Mouse (Mus musculus) heart, embryonic 14.5 days (tissue): ENCODE data around the gene Ilf3. TPM values are rescaled to one million over a fixed set of nuclear protein-coding genes. Genes with fewer than 3 reads are reported as not detected.

Source experiments
- ATAC-seq: fragments of 200-750 bp; cut with Nextera tagmentation; 2 replicates; pipeline ENCODE4 v1.8.0; 2017; ENCODE audit warnings: low read depth, moderate TSS enrichment; ENCODE audit not compliant: insufficient number of reproducible peaks, insufficient read depth, low FRiP score
- H3K27ac ChIP-seq, 2 experiments: fragments of 200-500 bp in 1 of 2; fragments of 300-500 bp in 1 of 2; sonication (generic) in 1 of 2; replicated peaks in 1 of 2; 2 replicates each; pipeline ENCODE4 v1.5.1; 2012 to 2014; ENCODE audit warnings: low read depth in 2 of 2, low read length in 2 of 2, control low read depth in 1 of 2, mild to moderate bottlenecking in 1 of 2, mixed read lengths in 1 of 2; ENCODE audit not compliant: control insufficient read depth in 1 of 2, insufficient read depth in 1 of 2
- H3K27me3 ChIP-seq: fragments of 300-500 bp; sonication (generic); 2 replicates; pipeline ENCODE4 v1.6.1; 2014; ENCODE audit warnings: mild to moderate bottlenecking, low read length, control low read depth; ENCODE audit not compliant: control insufficient read depth, insufficient read depth
- H3K36me3 ChIP-seq: fragments of 300-500 bp; sonication (generic); 2 replicates; pipeline ENCODE4 v1.6.1; 2014; ENCODE audit warnings: mild to moderate bottlenecking, control low read depth, low read length, mixed read lengths; ENCODE audit not compliant: control insufficient read depth, insufficient read depth
- H3K4me1 ChIP-seq, 2 experiments: fragments of 200-500 bp in 1 of 2; fragments of 300-500 bp in 1 of 2; sonication (generic) in 1 of 2; 2 replicates each; pipeline ENCODE4 v1.6.1; 2012 to 2014; ENCODE audit warnings: low read length in 2 of 2, control low read depth in 1 of 2, mixed read lengths in 1 of 2; ENCODE audit not compliant: control insufficient read depth in 2 of 2, insufficient read depth in 2 of 2
- H3K4me2 ChIP-seq: fragments of 300-500 bp; sonication (generic); 2 replicates; pipeline ENCODE4 v1.6.1; 2014; ENCODE audit warnings: mild to moderate bottlenecking, low read length
- H3K4me3 ChIP-seq, 2 experiments: fragments of 200-500 bp in 1 of 2; fragments of 300-500 bp in 1 of 2; sonication (generic) in 1 of 2; 2 replicates each; pipeline ENCODE4 v1.5.1; 2012 to 2014; ENCODE audit warnings: low read length in 2 of 2, mild to moderate bottlenecking in 2 of 2, control low read depth in 1 of 2, low read depth in 1 of 2, moderate library complexity in 1 of 2; ENCODE audit not compliant: control insufficient read depth in 1 of 2, insufficient read depth in 1 of 2
- H3K9ac ChIP-seq: fragments of 300-500 bp; sonication (generic); 2 replicates; pipeline ENCODE4 v1.6.1; 2014; ENCODE audit warnings: mild to moderate bottlenecking, low read length
- H3K9me3 ChIP-seq: fragments of 300-500 bp; sonication (generic); 2 replicates; pipeline ENCODE4 v1.6.1; 2016; ENCODE audit warnings: low read length, control low read depth; ENCODE audit not compliant: control insufficient read depth
- WGBS: fragments of 180-500 bp; shearing (Covaris S2); extraction: QIAGEN DNeasy Blood & Tissue Kit; methylation state at CpG from one replicate; pipeline ENCODE4 v1.1.7; 2014; 5-methylcytosine and 5-hydroxymethylcytosine counted together
- polyA plus RNA-seq: library from polyadenylated mRNA; unstranded; fragments of >200 nt; fragmentation: Nextera tagmentation; extraction: Ambion mirVana; gene quantifications from 2 replicates; pipeline ENCODE4 v1.2.1, GENCODE M21; 2014

Ilf3 gene
- polyA plus RNA-seq, 1 experiment from 2014 or later, result 103 TPM

GRCm38 (mm10) chr9:21380868-21381267, 13.2 kb downstream of the Ilf3 start:
- Histone ChIP-seq H3K36me3 (peaks cover 18% of the 10 kb centered on the region; the same call in 1 of the 2 replicates), H3K9ac (no peak overlapping the region), H3K9me3 (no peaks in the 10 kb centered on the region), H3K4me3 (no peak overlapping the region), H3K27me3 (no peaks in the 10 kb centered on the region), H3K4me2 (no peak overlapping the region), H3K27ac (no peak overlapping the region), H3K4me1 (peaks cover 8 to 39% of the 10 kb centered on the region in 2 experiments)
- no peak for ATAC-seq

- Histone ChIP-seq H3K27me3 (no peaks in the 10 kb centered on the region), H3K9ac (no peak overlapping the region), H3K9me3 (no peaks in the 10 kb centered on the region), H3K27ac (no peak overlapping the region), H3K4me3 (no peak overlapping the region), H3K36me3 (peaks cover 30% of the 10 kb centered on the region), H3K4me2 (no peak overlapping the region), H3K4me1 (peaks cover 3 to 15% of the 10 kb centered on the region in 2 experiments; a peak in 3 of 4 replicates)
- no peak for ATAC-seq
These were observed 16.3 kb downstream of the Ilf3 start for GRCm38 (mm10) chr9:21383966-21384365.

- Histone ChIP-seq H3K9me3 (no peaks in the 10 kb centered on the region), H3K36me3 (peaks cover 99% of the 10 kb centered on the region), H3K9ac (no peak overlapping the region), H3K4me2 (no peak overlapping the region), H3K4me3 (no peak overlapping the region), H3K27me3 (no peaks in the 10 kb centered on the region), H3K27ac (no peak overlapping the region), H3K4me1 (no peaks in the 10 kb centered on the region)
- 77% methylated on average over 10 of the region's 10 CpGs for WGBS
- ATAC-seq, result no peak
These were observed 25.0 kb downstream of the Ilf3 start for GRCm38 (mm10) chr9:21392646-21393175.

- Histone ChIP-seq H3K9me3 (no peaks in the 10 kb centered on the region), H3K27ac (no peak overlapping the region), H3K27me3 (no peaks in the 10 kb centered on the region), H3K9ac (no peak overlapping the region), H3K36me3 (peaks cover 99% of the 10 kb centered on the region), H3K4me1 (no peaks in the 10 kb centered on the region), H3K4me2 (no peak overlapping the region), H3K4me3 (no peak overlapping the region)
- 89% methylated on average over 3 of the region's 3 CpGs for WGBS
- ATAC-seq, result no peak
These were observed 28.0 kb downstream of the Ilf3 start for GRCm38 (mm10) chr9:21395692-21396091.

- H3K4me2 ChIP-seq, result no peak overlapping the region
- peaks cover 0 to 4% of the 10 kb centered on the region in 2 experiments; a peak in 1 of 4 replicates for H3K4me1 ChIP-seq
- no peak overlapping the region for H3K4me3 ChIP-seq
- peaks cover 100% of the 10 kb centered on the region for H3K36me3 ChIP-seq
- H3K27me3 ChIP-seq, result no peaks in the 10 kb centered on the region
- H3K9me3 ChIP-seq, result no peaks in the 10 kb centered on the region
- H3K9ac ChIP-seq, result no peak overlapping the region
- no peak overlapping the region for H3K27ac ChIP-seq
- no peak for ATAC-seq
- WGBS, result 97% methylated on average over 3 of the region's 3 CpGs
These were observed 29.5 kb downstream of the Ilf3 start for GRCm38 (mm10) chr9:21397170-21397569.

GRCm38 (mm10) chr9:21401042-21401441, 33.4 kb downstream of the Ilf3 start:
- 93% methylated on average over 9 of the region's 9 CpGs for WGBS
- no peaks in the 10 kb centered on the region for H3K27me3 ChIP-seq
- no peak overlapping the region for H3K4me2 ChIP-seq
- H3K4me1 ChIP-seq, result peaks cover 5 to 11% of the 10 kb centered on the region in 2 experiments; a peak in 3 of 4 replicates
- H3K9me3 ChIP-seq, result no peaks in the 10 kb centered on the region
- H3K27ac ChIP-seq, result no peak overlapping the region
- no peak overlapping the region for H3K9ac ChIP-seq
- no peak overlapping the region for H3K4me3 ChIP-seq
- no peak for ATAC-seq
- peaks cover 99% of the 10 kb centered on the region for H3K36me3 ChIP-seq

GRCm38 (mm10) chr9:21402764-21403253, 35.1 kb downstream of the Ilf3 start:
- Histone ChIP-seq H3K4me2 (no peak overlapping the region), H3K27me3 (no peaks in the 10 kb centered on the region), H3K4me3 (no peak overlapping the region), H3K27ac (peak overlapping the region in 1 of 2 experiments; percentile 24; a peak in 2 of 4 replicates), H3K36me3 (peaks cover 93% of the 10 kb centered on the region), H3K9ac (no peak overlapping the region), H3K9me3 (no peaks in the 10 kb centered on the region), H3K4me1 (peaks cover 5 to 11% of the 10 kb centered on the region in 2 experiments; a peak in 3 of 4 replicates)
- peak; percentile 35; the same call in 1 of the 2 replicates for ATAC-seq
- 47% methylated on average over 11 of the region's 11 CpGs for WGBS

- Histone ChIP-seq H3K9me3 (no peaks in the 10 kb centered on the region), H3K4me1 (peaks cover 5 to 11% of the 10 kb centered on the region in 2 experiments; a peak in 3 of 4 replicates), H3K9ac (no peak overlapping the region), H3K36me3 (peaks cover 84% of the 10 kb centered on the region), H3K4me2 (no peak overlapping the region), H3K27ac (no peak overlapping the region), H3K27me3 (no peaks in the 10 kb centered on the region), H3K4me3 (no peak overlapping the region)
- ATAC-seq, result no peak
- 92% methylated on average over 5 of the region's 5 CpGs for WGBS
These were observed 36.1 kb downstream of the Ilf3 start for GRCm38 (mm10) chr9:21403745-21404144.
